Mouse (Mus musculus): ENCODE data around the gene Olfr874.
"Not testable (repeated sequence)": the region's sequence is repeated elsewhere in the genome, so short reads cannot be mapped to it uniquely, and the experiment has no call there.

Olfr874 gene

GRCm38 (mm10) chr9:37744806-37745205 lies at the start of gene Olfr874:
Olfr874 (plus strand) TSS chr9:37745106.
- DNase-seq (ENCODE audit: low read depth in 1 of 2, low spot score in 2 of 2), result no peak

- DNase-seq (ENCODE audit: low read depth in 1 of 2, low spot score in 2 of 2), result no peak
These were observed 28.8 kb upstream of the Olfr874 start, which contains the start of gene Olfr160 for GRCm38 (mm10) chr9:37716150-37716549. Olfr160 (minus strand) TSS chr9:37716250.

GRCm38 (mm10) chr9:37734310-37734709 lies 10.6 kb upstream of the Olfr874 start:
- DNase-seq (ENCODE audit: low read depth in 1 of 2, low spot score in 2 of 2), result no peak

- DNase-seq (ENCODE audit: low read depth in 1 of 2, low spot score in 2 of 2), result no peak
These were observed 5.6 kb downstream of the Olfr874 start for GRCm38 (mm10) chr9:37750319-37751075.

GRCm38 (mm10) chr9:37751467-37751866 lies 6.6 kb downstream of the Olfr874 start:
- DNase-seq (ENCODE audit: low read depth in 1 of 2, low spot score in 2 of 2), result no peak

GRCm38 (mm10) chr9:37752006-37752405 lies 7.1 kb downstream of the Olfr874 start:
- no peak for DNase-seq (ENCODE audit: low read depth in 1 of 2, low spot score in 2 of 2)

- no peak for DNase-seq (ENCODE audit: low read depth in 1 of 2, low spot score in 2 of 2)
These were observed 16.8 kb downstream of the Olfr874 start for GRCm38 (mm10) chr9:37761728-37762127.

- no peak for DNase-seq (ENCODE audit: low read depth in 1 of 2, low spot score in 2 of 2)
These were observed 17.6 kb downstream of the Olfr874 start for GRCm38 (mm10) chr9:37762541-37762940.

- no peak for DNase-seq (ENCODE audit: low read depth in 1 of 2, low spot score in 2 of 2)
These were observed 25.8 kb downstream of the Olfr874 start for GRCm38 (mm10) chr9:37770661-37771060.

- DNase-seq (ENCODE audit: low read depth in 1 of 2, low spot score in 2 of 2), result no peak
These were observed 26.9 kb downstream of the Olfr874 start, which contains the start of gene Olfr875 for GRCm38 (mm10) chr9:37771759-37772158. Olfr875 (plus strand) TSS chr9:37771857.

- DNase-seq (ENCODE audit: low read depth in 1 of 2, low spot score in 2 of 2), result no peak
These were observed 37.9 kb downstream of the Olfr874 start for GRCm38 (mm10) chr9:37782766-37783260.

- not testable (repeated sequence) for DNase-seq (ENCODE audit: low read depth in 1 of 2, low spot score in 2 of 2)
These were observed 38.8 kb downstream of the Olfr874 start for GRCm38 (mm10) chr9:37783394-37784387.

GRCm38 (mm10) chr9:37786411-37786810 lies 41.5 kb downstream of the Olfr874 start:
- no peak for DNase-seq (ENCODE audit: low read depth in 1 of 2, low spot score in 2 of 2)

Measured in monocyte, adult 2 months (primary cell).